Mouse (Mus musculus) MEL (cell line): ENCODE measurements around the gene Tas2r140. TPM values are rescaled to one million over a fixed set of nuclear protein-coding genes. Genes with fewer than 3 reads are reported as not detected.

Source experiments
- DNase-seq: peaks from one replicate; pipeline ENCODE4 v3.0.0; 2011; ENCODE audit warnings: low read depth, low spot score
- H3K27ac ChIP-seq: 2 replicates; pipeline ENCODE4 v1.5.1; 2012; ENCODE audit warnings: low read depth, mild to moderate bottlenecking, control low read depth, low read length, moderate library complexity; ENCODE audit not compliant: control insufficient read depth
- H3K27me3 ChIP-seq, 2 experiments: fragments of 150-350 bp in 1 of 2; sonication (generic) in 1 of 2; 2 replicates each; pipeline ENCODE4 v1.6.1; 2012; ENCODE audit warnings: low read length in 2 of 2, mild to moderate bottlenecking in 2 of 2, improper control_type of control experiment in 1 of 2, moderate library complexity in 1 of 2; ENCODE audit not compliant: insufficient read depth in 2 of 2, control insufficient read depth in 1 of 2
- H3K36me3 ChIP-seq, 2 experiments: 2 replicates each; pipeline ENCODE4 v1.6.1; 2012 to 2014; ENCODE audit warnings: low read length in 2 of 2, improper control_type of control experiment in 1 of 2, inconsistent platforms in 1 of 2, mild to moderate bottlenecking in 1 of 2; ENCODE audit not compliant: insufficient read depth in 2 of 2, control insufficient read depth in 1 of 2
- H3K4me1 ChIP-seq, 2 experiments: fragments of 150-350 bp in 1 of 2; sonication (generic) in 1 of 2; 2 replicates each; pipeline ENCODE4 v1.6.1; 2012; ENCODE audit warnings: low read length in 2 of 2, improper control_type of control experiment in 1 of 2, mild to moderate bottlenecking in 1 of 2; ENCODE audit not compliant: insufficient read depth in 2 of 2, control insufficient read depth in 1 of 2
- H3K4me3 ChIP-seq, 2 experiments: fragments of 150-350 bp in 1 of 2; sonication (generic) in 1 of 2; 2 replicates each; pipeline ENCODE4 v1.5.1; 2012; ENCODE audit warnings: low read depth in 2 of 2, low read length in 2 of 2, mild to moderate bottlenecking in 2 of 2, moderate library complexity in 2 of 2, control low read depth in 1 of 2, improper control_type of control experiment in 1 of 2; ENCODE audit not compliant: control insufficient read depth in 1 of 2, insufficient read depth in 1 of 2
- H3K79me2 ChIP-seq: 2 replicates; pipeline ENCODE4 v1.6.1; 2012; ENCODE audit warnings: mild to moderate bottlenecking, low read length, moderate library complexity; ENCODE audit not compliant: control insufficient read depth, poor library complexity, insufficient read depth
- H3K9ac ChIP-seq: 2 replicates; pipeline ENCODE4 v1.6.1; 2012; ENCODE audit warnings: low read depth, mild to moderate bottlenecking, control low read depth, low read length, moderate library complexity; ENCODE audit not compliant: control insufficient read depth, poor library complexity, severe bottlenecking
- H3K9me3 ChIP-seq: fragments of 150-350 bp; sonication (generic); replicated peaks from 2 replicates; pipeline ENCODE4 v1.6.1; 2012; ENCODE audit warnings: mild to moderate bottlenecking, low read length, improper control_type of control experiment, moderate library complexity; ENCODE audit not compliant: insufficient read depth
- BHLHE40 ChIP-seq: IDR thresholded peaks from 2 replicates; pipeline ENCODE4 v1.6.1; 2012; ENCODE audit warnings: low read depth, mild to moderate bottlenecking, inconsistent platforms, low read length, improper control_type of control experiment, borderline replicate concordance
- CHD2 ChIP-seq: IDR thresholded peaks from 2 replicates; pipeline ENCODE4 v1.6.1; 2011; ENCODE audit warnings: low read length, improper control_type of control experiment
- CTCF ChIP-seq, 3 experiments: IDR thresholded peaks in 2 of 3; conservative IDR thresholded peaks in 1 of 3; 2 replicates each; pipeline ENCODE4 v1.5.1; 2011 to 2012; ENCODE audit warnings: low read length in 3 of 3, low read depth in 2 of 3, mild to moderate bottlenecking in 2 of 3, improper control_type of control experiment in 1 of 3, inconsistent platforms in 1 of 3, mixed read lengths in 1 of 3, moderate library complexity in 1 of 3; ENCODE audit not compliant: control insufficient read depth in 1 of 3, insufficient read depth in 1 of 3, poor library complexity in 1 of 3, severe bottlenecking in 1 of 3
- ELF1 ChIP-seq: IDR thresholded peaks from 2 replicates; pipeline ENCODE4 v1.6.1; 2014; ENCODE audit warnings: low read depth, mild to moderate bottlenecking, inconsistent platforms, low read length, improper control_type of control experiment, moderate library complexity
- EP300 ChIP-seq, 2 experiments: IDR thresholded peaks; 2 replicates each; pipeline ENCODE4 v1.6.1; 2011; ENCODE audit warnings: improper control_type of control experiment in 2 of 2, low read length in 2 of 2, low read depth in 1 of 2, mild to moderate bottlenecking in 1 of 2
- ETS1 ChIP-seq: IDR thresholded peaks from 2 replicates; pipeline ENCODE4 v1.6.1; 2012; ENCODE audit warnings: low read depth, mild to moderate bottlenecking, inconsistent platforms, low read length, improper control_type of control experiment, moderate library complexity
- HCFC1 ChIP-seq: IDR thresholded peaks from 2 replicates; pipeline ENCODE4 v1.6.1; 2012; ENCODE audit warnings: low read depth, mild to moderate bottlenecking, inconsistent platforms, low read length, improper control_type of control experiment, moderate library complexity
- KAT2A ChIP-seq: conservative IDR thresholded peaks from 2 replicates; pipeline ENCODE4 v1.6.1; 2012; ENCODE audit warnings: low read depth, low read length, improper control_type of control experiment, inconsistent platforms
- MAZ ChIP-seq: IDR thresholded peaks from 2 replicates; pipeline ENCODE4 v1.6.1; 2012; ENCODE audit warnings: low read depth, mild to moderate bottlenecking, inconsistent platforms, low read length, improper control_type of control experiment
- MYB ChIP-seq: IDR thresholded peaks from 2 replicates; pipeline ENCODE4 v1.6.1; 2011; ENCODE audit warnings: mild to moderate bottlenecking, low read depth, low read length, improper control_type of control experiment
- POLR2A ChIP-seq, 2 experiments: IDR thresholded peaks; 2 replicates each; pipeline ENCODE4 v1.6.1; 2011 to 2012; ENCODE audit warnings: low read length in 2 of 2, mild to moderate bottlenecking in 2 of 2, control low read depth in 1 of 2, improper control_type of control experiment in 1 of 2, low read depth in 1 of 2, moderate library complexity in 1 of 2; ENCODE audit not compliant: control insufficient read depth in 1 of 2, insufficient read depth in 1 of 2, poor library complexity in 1 of 2
- RCOR1 ChIP-seq: IDR thresholded peaks from 2 replicates; pipeline ENCODE4 v1.6.1; 2012; ENCODE audit warnings: low read depth, mild to moderate bottlenecking, inconsistent platforms, low read length, improper control_type of control experiment
- SMC3 ChIP-seq: IDR thresholded peaks from 2 replicates; pipeline ENCODE4 v1.6.1; 2011; ENCODE audit warnings: low read depth, low read length, improper control_type of control experiment
- TAL1 ChIP-seq: IDR thresholded peaks from 2 replicates; pipeline ENCODE4 v1.6.1; 2012; ENCODE audit warnings: mild to moderate bottlenecking, inconsistent platforms, low read length, moderate library complexity, mixed read lengths
- UBTF ChIP-seq: IDR thresholded peaks from 2 replicates; pipeline ENCODE4 v1.6.1; 2012; ENCODE audit warnings: low read depth, mild to moderate bottlenecking, inconsistent platforms, low read length, improper control_type of control experiment, moderate library complexity, borderline replicate concordance; ENCODE audit not compliant: insufficient read depth
- ZC3H11A ChIP-seq: IDR thresholded peaks from 2 replicates; pipeline ENCODE4 v1.6.1; 2012; ENCODE audit warnings: low read depth, mild to moderate bottlenecking, inconsistent platforms, low read length, improper control_type of control experiment
- ZKSCAN1 ChIP-seq: IDR thresholded peaks from 2 replicates; pipeline ENCODE4 v1.6.1; 2012; ENCODE audit warnings: low read depth, mild to moderate bottlenecking, inconsistent platforms, low read length, improper control_type of control experiment, moderate library complexity
- ZNF384 ChIP-seq: IDR thresholded peaks from 2 replicates; pipeline ENCODE4 v1.6.1; 2012; ENCODE audit warnings: low read depth, mild to moderate bottlenecking, inconsistent platforms, low read length, improper control_type of control experiment
- polyA plus RNA-seq, 2 experiments: library from polyadenylated mRNA; stranded (reverse) in 1 of 2; unstranded in 1 of 2; fragments of >175 nt in 1 of 2; fragments of >200 nt in 1 of 2; gene quantifications; 2 replicates each; pipeline versions ENCODE4 v1.2.1 to v1.2.4; 2012; ENCODE audit warnings: low replicate concordance in 2 of 2, low read depth in 1 of 2; ENCODE audit not compliant: insufficient read length in 2 of 2, insufficient read depth in 1 of 2, missing spikeins in 1 of 2
- total RNA-seq: library from RNA; depleted of rRNA; stranded (reverse); fragments of 300-350 nt; gene quantifications from 2 replicates; pipeline ENCODE4 v1.2.3, GENCODE M21; 2012; rRNA removed

Tas2r140 gene
- total RNA-seq: not detected in 2 replicates
- not detected for polyA plus RNA-seq

- Histone ChIP-seq H3K9me3 (no peaks in the 10 kb centered on the region), H3K27me3 (no peaks in the 10 kb centered on the region), H3K79me2 (no peaks in the 10 kb centered on the region), H3K4me3 (no peak within 1 kb of the TSS), H3K4me1 (no peaks in the 10 kb centered on the region), H3K36me3 (no peaks in the 10 kb centered on the region), H3K9ac (no peak within 1 kb of the TSS), H3K27ac (no peak within 1 kb of the TSS)
- no peak for DNase-seq
- TF ChIP-seq CTCF (IDR thresholded peaks at IDR 0.05 in 2 of 3, conservative IDR thresholded peaks at IDR 0.05 in 1 of 3; ENCODE audit: control insufficient read depth in 1 of 3, insufficient read depth in 1 of 3, low read depth in 2 of 3, low read length in 3 of 3, poor library complexity in 1 of 3, severe bottlenecking in 1 of 3) (no peak), TAL1 (no peak), POLR2A (IDR thresholded peaks at IDR 0.05; ENCODE audit: control insufficient read depth in 1 of 2, insufficient read depth in 1 of 2, low read depth in 1 of 2, low read length in 2 of 2, poor library complexity in 1 of 2) (no peak), BHLHE40 (no peak), HCFC1 (no peak), ELF1 (no peak), RCOR1 (no peak), EP300 (IDR thresholded peaks at IDR 0.05; ENCODE audit: low read depth in 1 of 2, low read length in 2 of 2) (no peak), ZKSCAN1 (no peak), MAZ (no peak), SMC3 (no peak), ZC3H11A (no peak), UBTF (no peak), CHD2 (no peak), ZNF384 (no peak), KAT2A (no peak), ETS1 (no peak), MYB (no peak)
Measured at GRCm38 (mm10) chr6:133055716-133056115, at the start of gene Tas2r140. Gene Tas2r140, minus strand, starts transcription at chr6:133055816.

- H3K9ac ChIP-seq: peak within 1 kb of the TSS; percentile 97
- no peaks in the 10 kb centered on the region for H3K27me3 ChIP-seq
- no peak for DNase-seq
- H3K4me1 ChIP-seq: peaks cover 0 to 2% of the 10 kb centered on the region in 2 experiments; a peak in 1 of 4 replicates
- TF ChIP-seq UBTF (no peak), SMC3 (no peak)
- peak within 1 kb of the TSS; percentile 94 for H3K27ac ChIP-seq
- H3K9me3 ChIP-seq: no peaks in the 10 kb centered on the region
- peaks cover 0 to 8% of the 10 kb centered on the region in 2 experiments; a peak in 2 of 4 replicates for H3K36me3 ChIP-seq
- peaks cover 7% of the 10 kb centered on the region for H3K79me2 ChIP-seq
- H3K4me3 ChIP-seq: peak within 1 kb of the TSS; percentile 68 to 95
Measured at GRCm38 (mm10) chr6:133104609-133104921, 48.9 kb upstream of the Tas2r140 start, which contains the start of gene Smim10l1. Gene Smim10l1, plus strand, starts transcription at chr6:133104909.
